Mouse (Mus musculus): ENCODE measurements at regions not wholly inside any gene's neighbourhood (a gene's known extent, or its start where the extent isn't known, plus 50 kb on each side); places are given as distances from the start of the nearest gene placed in this dataset.

GRCm38 (mm10) chr3:34139227-34139626 is 58.1 kb upstream of the Dnajc19 start:
- Histone ChIP-seq H3K9ac (no peak overlapping the region), H3K4me3 (no peak overlapping the region), H3K27ac (no peak overlapping the region), H3K4me2 (no peak overlapping the region), H3K9me3 (no peaks in the 10 kb centered on the region), H3K36me3 (no peaks in the 10 kb centered on the region), H3K4me1 (no peaks in the 10 kb centered on the region), H3K27me3 (no peaks in the 10 kb centered on the region)
- ATAC-seq (ENCODE audit: insufficient number of reproducible peaks, insufficient read depth, low FRiP score, low TSS enrichment, low read depth) = no peak
- whole genome bisulfite sequencing = 76% methylated on average over 9 of the region's 9 CpGs

- no peak for ATAC-seq (ENCODE audit: insufficient number of reproducible peaks, insufficient read depth, low FRiP score, low TSS enrichment, low read depth)
- Histone ChIP-seq H3K27me3 (no peaks in the 10 kb centered on the region), H3K27ac (no peak overlapping the region), H3K4me3 (no peak overlapping the region), H3K36me3 (no peaks in the 10 kb centered on the region), H3K4me2 (no peak overlapping the region), H3K9me3 (no peaks in the 10 kb centered on the region), H3K9ac (no peak overlapping the region), H3K4me1 (no peaks in the 10 kb centered on the region)
- WGBS = 82% methylated on average over 7 of the region's 7 CpGs
Observed at GRCm38 (mm10) chr3:34137984-34138383, 56.9 kb upstream of the Dnajc19 start.

GRCm38 (mm10) chr3:34136385-34136784 is 55.3 kb upstream of the Dnajc19 start:
- H3K9ac ChIP-seq = no peak overlapping the region
- no peaks in the 10 kb centered on the region for H3K4me1 ChIP-seq
- 88% methylated on average over 2 of the region's 2 CpGs for WGBS
- no peak overlapping the region for H3K4me3 ChIP-seq
- H3K36me3 ChIP-seq = no peaks in the 10 kb centered on the region
- no peak for ATAC-seq (ENCODE audit: insufficient number of reproducible peaks, insufficient read depth, low FRiP score, low TSS enrichment, low read depth)
- no peak overlapping the region for H3K4me2 ChIP-seq
- no peaks in the 10 kb centered on the region for H3K27me3 ChIP-seq
- no peaks in the 10 kb centered on the region for H3K9me3 ChIP-seq
- no peak overlapping the region for H3K27ac ChIP-seq

Measured in embryonic facial prominence, embryonic 13.5 days (tissue).